11 mouse cellular contexts compared by ENCODE assay signal in genomic region chr4:150059841-150060468, GRCm38 (mm10). TPM values are rescaled to one million over a fixed set of nuclear protein-coding genes. Genes with fewer than 3 reads are reported as not detected.
DNase-seq lines count a peak whose midpoint lies in the region; ATAC-seq and TF ChIP-seq lines count a peak whose summit lies in the region.
"Had no signal": no experiment of that assay in that cellular context is flagged by ENCODE, and none has a peak within 500 bp of the region (broad histone marks: within the 10 kb centered on the region; RNA-seq: fewer than 3 reads in every experiment).

No protein-coding gene starts in this region.

- H3K4me2 ChIP-seq in liver, postnatal 0 days (ENCODE audit: low read depth, low read length): peak overlapping the region; percentile 10; the same call in 1 of the 2 replicates
- no peak overlapping the region for H3K4me2 ChIP-seq in forebrain, embryonic 11.5 days (ENCODE audit: low read depth, low read length, severe bottlenecking)
- H3K4me2 ChIP-seq: heart, embryonic 15.5 days had no signal

- no peak for TF ChIP-seq EP300 in liver, postnatal 0 days (IDR thresholded peaks at IDR 0.05; ENCODE audit: low read depth)

- no peaks in the 10 kb centered on the region for H3K9me3 ChIP-seq in embryonic facial prominence, embryonic 10.5 days
- no peaks in the 10 kb centered on the region for H3K9me3 ChIP-seq in liver, postnatal 0 days (ENCODE audit: low read length)
- H3K9me3 ChIP-seq in forebrain, embryonic 11.5 days (ENCODE audit: control insufficient read depth, low read length): no peaks in the 10 kb centered on the region
- H3K9me3 ChIP-seq: heart, embryonic 15.5 days had no signal

- peaks cover 7% of the 10 kb centered on the region for H3K27me3 ChIP-seq in embryonic facial prominence, embryonic 10.5 days (replicated peaks; ENCODE audit: low read depth, poor library complexity, severe bottlenecking)
- no peaks in the 10 kb centered on the region for H3K27me3 ChIP-seq in liver, postnatal 0 days (ENCODE audit: insufficient read depth, low read length)
- H3K27me3 ChIP-seq in forebrain, embryonic 11.5 days (ENCODE audit: control insufficient read depth, insufficient read depth, low read length): no peaks in the 10 kb centered on the region

- TF ChIP-seq CTCF in liver, postnatal 0 days (IDR thresholded peaks at IDR 0.05; ENCODE audit: low read depth): no peak

- no peak overlapping the region for H3K9ac ChIP-seq in liver, postnatal 0 days (replicated peaks)
- no peak overlapping the region for H3K9ac ChIP-seq in forebrain, embryonic 11.5 days (ENCODE audit: low read length)
- H3K9ac ChIP-seq: forebrain, postnatal 0 days; heart, embryonic 15.5 days; liver, embryonic 14.5 days had no signal

- H3K4me3 ChIP-seq in embryonic facial prominence, embryonic 10.5 days: no peak overlapping the region
- H3K4me3 ChIP-seq in liver, postnatal 0 days (ENCODE audit: low read depth, low read length): no peak overlapping the region
- no peak overlapping the region for H3K4me3 ChIP-seq in forebrain, embryonic 11.5 days (ENCODE audit: low read depth, low read length)
- H3K4me3 ChIP-seq: heart, embryonic 15.5 days had no signal

- ATAC-seq in liver, postnatal 0 days: peak; percentile 45
- ATAC-seq in forebrain, embryonic 11.5 days (replicated peaks; ENCODE audit: low FRiP score): no peak
- ATAC-seq: forebrain, postnatal 0 days had no signal

- peaks cover 25% of the 10 kb centered on the region for H3K4me1 ChIP-seq in embryonic facial prominence, embryonic 10.5 days
- peaks cover 23% of the 10 kb centered on the region for H3K4me1 ChIP-seq in liver, postnatal 0 days (ENCODE audit: insufficient read depth)
- no peaks in the 10 kb centered on the region for H3K4me1 ChIP-seq in forebrain, embryonic 11.5 days (replicated peaks; ENCODE audit: control insufficient read depth, insufficient read depth, low read length)

- peak; percentile 38 for DNase-seq in kidney, postnatal 10 days
- DNase-seq in kidney, adult 18-20 months: no peak
- DNase-seq in 416B (ENCODE audit: low read depth): peak; percentile 95
- peak; percentile 28 for DNase-seq in embryonic facial prominence, embryonic 10.5 days (ENCODE audit: low spot score)
- DNase-seq in liver, postnatal 0 days: peak; percentile 43
- no peak for DNase-seq in right cerebral cortex, postnatal 14 days
- DNase-seq in forebrain, embryonic 11.5 days (ENCODE audit: low spot score): no peak
- no peak for DNase-seq in urinary bladder, postnatal 36 days (ENCODE audit: low spot score in 2 of 2)
- DNase-seq: forebrain, postnatal 0 days had no signal

- WGBS in embryonic facial prominence, embryonic 10.5 days: 44% methylated on average over 9 of the region's 9 CpGs
- 45% methylated on average over 9 of the region's 9 CpGs for WGBS in liver, postnatal 0 days (ENCODE audit: insufficient replicate concordance)
- WGBS in forebrain, embryonic 11.5 days: 55% methylated on average over 9 of the region's 9 CpGs

- peak overlapping the region; percentile 54; the same call in 1 of the 2 replicates for H3K27ac ChIP-seq in embryonic facial prominence, embryonic 10.5 days (replicated peaks)
- peak overlapping the region; percentile 75 for H3K27ac ChIP-seq in liver, postnatal 0 days (ENCODE audit: low read depth)
- H3K27ac ChIP-seq in forebrain, embryonic 11.5 days (ENCODE audit: low read depth, low read length): no peak overlapping the region
- H3K27ac ChIP-seq: heart, embryonic 15.5 days; liver, embryonic 14.5 days had no signal

- H3K36me3 ChIP-seq in embryonic facial prominence, embryonic 10.5 days (replicated peaks): peaks cover 3% of the 10 kb centered on the region; the same call in 1 of the 2 replicates
- no peaks in the 10 kb centered on the region for H3K36me3 ChIP-seq in liver, postnatal 0 days (replicated peaks; ENCODE audit: insufficient read depth, low read length)
- no peaks in the 10 kb centered on the region for H3K36me3 ChIP-seq in forebrain, embryonic 11.5 days (ENCODE audit: control insufficient read depth, insufficient read depth, low read length)
- H3K36me3 ChIP-seq: heart, embryonic 15.5 days had no signal

RNA-seq across cellular contexts. Expression of gene Gpr157, which starts 27.2 kb away (rescaled TPM):
- 0.49 and 0.55 TPM in 2 replicates for polyA plus RNA-seq in embryonic facial prominence, embryonic 10.5 days (2016; fragmentation: Nextera tagmentation; extraction: Ambion mirVana)
- 0.33 and 0.38 TPM in 2 replicates for polyA plus RNA-seq in liver, postnatal 0 days (2015; fragmentation: Nextera tagmentation; extraction: Ambion mirVana)
- polyA plus RNA-seq in forebrain, embryonic 11.5 days (2014; fragmentation: Nextera tagmentation; extraction: Ambion mirVana): 0.21 and 0.24 TPM in 2 replicates

RNA-seq across cellular contexts. Expression of gene H6pd, which starts 51.1 kb away (rescaled TPM):
- 4.9 and 5.3 TPM in 2 replicates for polyA plus RNA-seq in embryonic facial prominence, embryonic 10.5 days (2016; fragmentation: Nextera tagmentation; extraction: Ambion mirVana)
- polyA plus RNA-seq in liver, postnatal 0 days (2015; fragmentation: Nextera tagmentation; extraction: Ambion mirVana): 33.0 and 36.5 TPM in 2 replicates
- 2.1 and 2.5 TPM in 2 replicates for polyA plus RNA-seq in forebrain, embryonic 11.5 days (2014; fragmentation: Nextera tagmentation; extraction: Ambion mirVana)

RNA-seq across cellular contexts. Expression of gene Slc2a5, which starts 59.1 kb away (rescaled TPM):
- 1.4 and 1.7 TPM in 2 replicates for polyA plus RNA-seq in embryonic facial prominence, embryonic 10.5 days (2016; fragmentation: Nextera tagmentation; extraction: Ambion mirVana)
- polyA plus RNA-seq in liver, postnatal 0 days (2015; fragmentation: Nextera tagmentation; extraction: Ambion mirVana): 0.16 and 0.22 TPM in 2 replicates
- polyA plus RNA-seq in forebrain, embryonic 11.5 days (2014; fragmentation: Nextera tagmentation; extraction: Ambion mirVana): 1.1 and 1.8 TPM in 2 replicates

Comparison
In these comparisons a context has a peak if more than half of its experiments do, and no peak if none do; other contexts are left out.
1. DNase-seq: peak in kidney, postnatal 10 days (single experiment), 416B (single experiment), embryonic facial prominence, embryonic 10.5 days (single experiment) and liver, postnatal 0 days (single experiment); none in kidney, adult 18-20 months (single experiment), right cerebral cortex, postnatal 14 days (single experiment), forebrain, embryonic 11.5 days (single experiment) and urinary bladder, postnatal 36 days (0 of 2).